Mouse (Mus musculus): ENCODE measurements around the gene Fbln1.

The Fbln1 gene

GRCm38 (mm10) chr15:85205792-85206702, at the start of gene Fbln1:
Gene Fbln1 (plus strand): TSS chr15:85205949.
- DNase-seq = peak; percentile 65

- no peak for DNase-seq
These were observed 49.6 kb upstream of the Fbln1 start for GRCm38 (mm10) chr15:85156198-85156597.

DNA sequence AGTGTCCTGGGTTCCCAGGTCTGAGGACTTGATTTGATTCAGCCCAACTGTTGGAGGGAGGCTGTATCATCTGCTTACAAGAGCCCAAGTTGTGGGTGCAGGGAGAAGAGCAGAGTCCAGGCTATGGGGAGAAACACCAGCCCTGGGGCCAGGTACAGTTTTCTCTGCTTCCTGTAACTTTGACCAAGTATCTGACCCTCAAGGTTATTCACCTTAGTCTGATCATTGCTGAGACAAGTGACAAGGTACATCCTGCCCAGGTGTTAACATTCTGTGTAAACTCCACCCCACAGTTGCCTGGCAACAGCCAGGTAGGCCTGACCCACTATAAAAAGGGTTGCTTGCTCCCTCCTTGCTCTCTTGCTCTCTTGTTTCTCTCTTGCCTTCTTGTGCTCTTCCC, 44.3 kb upstream of the Fbln1 start:
- no peak for DNase-seq

DNA sequence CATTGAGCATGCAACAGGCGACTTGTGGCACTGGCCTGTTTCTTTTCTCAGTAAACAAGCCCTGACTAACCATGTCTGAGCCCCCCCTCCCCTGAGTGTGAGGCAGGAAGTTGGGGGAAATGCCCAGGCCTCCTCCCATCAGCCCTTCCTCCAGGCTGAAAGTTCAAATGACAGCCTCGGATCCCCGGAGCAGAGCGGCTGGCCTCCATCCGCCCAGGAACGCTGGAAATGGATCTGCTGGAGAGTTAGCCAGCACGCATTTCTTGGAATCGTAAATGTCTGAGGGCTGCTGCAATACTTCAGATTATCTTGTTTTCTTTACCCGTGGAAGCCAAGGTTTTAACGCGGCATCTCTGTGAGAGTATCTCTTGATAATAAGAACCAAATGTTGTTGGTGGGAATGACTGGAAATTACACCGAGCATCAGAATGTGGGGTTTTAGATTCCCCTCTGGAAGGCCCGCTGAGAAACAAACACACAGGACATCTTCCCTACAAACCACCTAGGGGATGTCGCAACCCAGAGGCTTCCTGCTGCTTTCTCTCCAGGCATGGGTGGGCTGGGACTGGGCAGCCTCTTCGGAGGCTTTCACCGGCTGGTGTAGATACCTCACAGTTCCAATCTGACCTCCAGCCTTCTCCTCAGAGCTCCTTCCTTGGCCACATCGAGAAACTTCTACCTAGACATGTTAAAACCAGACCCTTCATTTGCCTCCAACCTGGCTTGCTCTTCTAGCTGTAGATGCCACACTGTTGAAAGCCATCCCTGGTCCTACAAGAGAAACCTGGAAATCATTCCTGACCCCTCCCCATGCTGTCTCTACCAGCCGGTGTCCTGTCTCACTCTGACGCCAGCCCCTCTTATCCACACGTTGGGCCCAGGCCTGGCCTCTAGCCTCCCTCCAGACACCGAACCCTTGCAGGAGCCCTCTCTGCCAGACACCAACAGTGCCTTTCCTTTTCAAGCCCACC, 42.8 kb upstream of the Fbln1 start:
- DNase-seq = no peak

DNA sequence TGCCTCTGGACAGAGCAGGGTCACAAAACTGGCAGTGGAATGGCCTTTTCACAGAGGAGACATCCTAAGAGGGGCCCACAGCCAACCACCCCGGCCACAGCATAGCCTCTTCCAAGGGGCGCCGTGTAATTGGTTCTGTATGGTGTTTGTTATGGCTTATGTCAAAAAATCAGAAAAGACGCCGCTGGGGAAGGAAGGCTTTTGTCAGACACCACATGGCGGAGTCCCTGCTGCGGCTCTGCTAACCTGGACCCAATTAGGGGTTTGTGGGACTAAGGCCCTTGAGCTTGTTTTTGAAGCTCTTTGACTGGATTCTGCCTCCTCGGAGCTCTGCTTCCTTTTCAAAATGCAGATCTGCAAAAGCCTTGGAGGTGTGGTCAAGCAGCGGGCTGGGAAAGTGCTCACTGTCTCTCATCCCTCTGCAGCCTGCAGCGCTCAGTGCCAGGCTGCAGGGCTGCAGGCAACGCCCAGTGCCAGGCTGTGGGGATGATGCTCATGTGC, 39.3 kb upstream of the Fbln1 start:
- no peak for DNase-seq

DNA sequence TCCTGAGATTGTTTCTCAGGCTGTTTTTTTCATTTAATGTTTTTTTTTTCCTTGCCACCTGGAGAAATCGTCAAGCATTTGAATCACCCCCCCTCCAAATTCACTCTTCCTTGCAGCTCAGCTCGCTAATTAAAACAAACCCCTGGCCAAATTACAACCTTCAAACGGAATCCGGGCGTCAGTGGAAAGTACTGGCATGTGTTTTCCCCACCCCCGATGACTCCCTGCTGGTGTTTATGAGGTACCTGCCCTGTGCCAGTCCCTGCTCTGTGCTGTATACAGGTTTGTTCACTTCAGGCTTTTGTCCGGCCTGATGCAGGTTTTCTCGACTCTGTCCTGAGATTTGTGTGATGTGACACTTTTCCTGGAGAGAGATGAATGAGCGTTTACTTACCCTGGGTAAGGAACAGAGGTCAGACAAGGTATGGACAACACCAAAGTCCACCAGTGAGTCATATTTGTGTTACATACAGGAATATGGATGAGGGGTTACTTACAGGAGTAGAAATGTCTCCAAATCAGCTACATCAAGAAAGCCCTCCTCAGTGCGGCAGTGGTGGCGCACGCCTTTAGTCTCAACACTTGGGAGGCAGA, 38.6 kb upstream of the Fbln1 start:
- DNase-seq = no peak

GRCm38 (mm10) chr15:85172054-85172453, 33.7 kb upstream of the Fbln1 start:
- DNase-seq = no peak

DNA sequence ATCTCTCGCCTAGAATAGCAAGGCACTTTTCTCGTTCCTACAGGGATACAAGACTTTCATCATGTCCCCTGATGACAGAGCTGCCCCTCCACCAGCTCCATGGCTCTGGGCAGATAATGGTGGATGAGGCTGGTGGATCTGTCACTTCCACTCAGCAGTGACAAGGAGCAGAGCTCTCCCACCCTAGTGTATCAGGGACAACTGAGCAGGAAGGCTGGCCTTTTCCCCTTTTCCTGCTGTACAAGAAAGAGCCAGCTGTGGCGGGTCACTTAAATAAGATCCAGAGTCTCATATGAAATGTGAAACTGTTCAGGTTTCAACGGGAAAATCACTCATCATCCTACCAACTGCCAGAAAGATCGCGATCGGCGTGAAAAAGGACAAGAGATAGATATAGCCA, 32.3 kb upstream of the Fbln1 start:
- no peak for DNase-seq

DNA sequence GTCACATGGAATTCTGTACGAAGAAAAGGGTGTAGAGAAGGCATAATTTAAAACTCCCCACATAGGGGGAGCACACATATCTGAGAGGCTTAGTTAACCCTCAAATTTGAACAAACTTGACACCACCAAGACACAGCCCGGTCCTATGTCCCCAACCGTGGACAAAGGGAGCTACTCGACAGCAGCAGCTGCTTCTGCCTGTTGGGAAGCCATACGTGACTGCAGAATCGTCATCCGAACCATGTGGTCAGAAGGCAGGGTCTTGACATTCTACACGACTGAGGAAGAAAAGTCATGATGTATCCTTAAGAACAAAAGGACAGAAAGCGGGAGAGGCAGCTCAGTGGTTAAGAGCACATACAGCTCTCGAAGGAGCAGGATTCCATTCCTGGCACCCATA, 31.7 kb upstream of the Fbln1 start:
- no peak for DNase-seq

DNA sequence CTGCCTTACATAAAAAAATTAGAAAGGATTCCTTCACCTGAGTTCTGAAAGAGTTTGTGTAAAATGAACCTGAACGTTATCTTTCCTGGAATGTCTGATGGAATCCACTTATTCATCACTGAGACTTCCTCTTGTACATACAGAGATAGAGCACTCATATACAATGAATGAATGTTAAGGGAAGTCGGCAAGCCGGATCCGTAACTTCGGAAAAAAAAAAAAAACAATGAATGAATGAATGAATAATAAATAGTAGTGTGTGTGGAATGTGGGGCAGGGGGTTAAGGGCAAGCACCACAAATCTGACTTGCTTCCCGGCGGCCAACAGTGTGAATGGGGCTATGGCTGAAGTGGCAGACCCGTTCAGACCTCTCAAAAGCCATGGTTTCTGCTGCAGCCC, 28.2 kb upstream of the Fbln1 start:
- DNase-seq = peak; percentile 57

- no peak for DNase-seq
These were observed 27.6 kb upstream of the Fbln1 start for GRCm38 (mm10) chr15:85178172-85178571.

DNA sequence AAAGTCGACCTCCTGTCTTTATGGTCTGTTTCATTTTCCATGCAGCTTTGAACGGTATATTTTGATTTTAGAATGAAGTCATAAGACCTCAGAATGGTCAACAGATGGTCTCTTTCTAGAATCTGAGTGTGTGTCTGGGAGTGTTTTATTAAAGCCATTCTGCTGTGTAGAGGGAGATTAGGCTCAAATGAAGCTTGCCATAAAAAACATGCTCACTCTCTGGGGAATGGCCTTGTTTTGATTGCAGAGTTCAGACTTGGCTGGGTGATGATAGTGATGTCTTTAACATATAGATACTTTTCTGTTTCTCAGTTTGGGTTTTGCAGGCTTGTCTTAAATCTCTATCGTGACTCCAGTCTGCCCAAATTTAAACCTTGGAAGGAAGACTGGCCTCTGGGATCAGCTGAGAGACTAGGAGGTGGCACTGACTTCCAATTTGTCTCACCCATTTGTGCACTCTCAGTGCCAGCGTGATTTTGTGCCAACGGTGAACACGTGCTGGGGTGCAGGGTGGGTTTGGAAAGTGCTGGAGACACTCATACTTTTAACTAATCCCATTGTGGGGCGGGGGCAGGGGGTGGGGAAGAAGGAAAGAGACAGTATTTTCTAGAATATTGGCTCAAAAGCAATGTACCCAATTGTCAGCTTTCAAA, 26.1 kb upstream of the Fbln1 start:
- no peak for DNase-seq

GRCm38 (mm10) chr15:85180368-85180767, 25.4 kb upstream of the Fbln1 start:
- DNase-seq = no peak

DNA sequence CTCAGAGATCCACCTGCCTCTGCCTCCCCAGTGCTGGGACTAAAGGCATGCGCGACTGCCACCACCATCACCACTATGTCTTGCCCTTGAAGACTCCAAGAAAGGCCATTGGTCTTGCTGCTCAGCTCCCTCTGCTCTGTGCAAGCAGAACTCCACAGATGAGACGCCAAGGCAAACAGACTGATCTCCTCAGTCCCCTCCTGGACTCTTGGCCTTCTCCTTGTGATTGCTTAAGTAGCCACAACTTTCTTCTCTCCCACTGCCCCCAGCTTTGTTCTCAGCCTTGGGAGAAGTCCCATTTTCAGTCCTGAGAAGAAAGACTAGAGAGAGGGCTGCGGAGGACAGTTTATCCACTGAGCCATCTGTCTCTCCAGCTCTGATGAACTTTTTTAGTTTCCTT, 23.7 kb upstream of the Fbln1 start:
- no peak for DNase-seq

DNA sequence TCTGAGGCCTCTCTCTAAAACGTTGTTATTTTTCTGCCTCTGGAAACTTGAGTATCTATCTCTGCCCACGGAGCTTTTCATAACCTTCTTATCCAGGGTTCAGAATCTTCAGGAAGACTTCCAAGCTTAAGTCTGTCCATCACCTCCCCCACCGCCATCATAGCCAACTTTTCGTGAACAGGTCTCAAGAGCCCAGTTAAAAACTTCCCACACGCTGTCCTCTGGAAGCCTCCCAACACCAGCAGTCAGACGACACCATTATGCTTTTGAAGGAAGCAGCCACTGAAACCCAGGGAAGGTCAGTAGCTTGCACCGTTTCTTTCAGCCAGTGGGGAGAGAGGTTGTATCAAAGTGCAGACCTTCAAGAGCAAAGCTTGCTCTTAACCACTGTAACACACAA, 18.8 kb upstream of the Fbln1 start:
- no peak for DNase-seq

DNA sequence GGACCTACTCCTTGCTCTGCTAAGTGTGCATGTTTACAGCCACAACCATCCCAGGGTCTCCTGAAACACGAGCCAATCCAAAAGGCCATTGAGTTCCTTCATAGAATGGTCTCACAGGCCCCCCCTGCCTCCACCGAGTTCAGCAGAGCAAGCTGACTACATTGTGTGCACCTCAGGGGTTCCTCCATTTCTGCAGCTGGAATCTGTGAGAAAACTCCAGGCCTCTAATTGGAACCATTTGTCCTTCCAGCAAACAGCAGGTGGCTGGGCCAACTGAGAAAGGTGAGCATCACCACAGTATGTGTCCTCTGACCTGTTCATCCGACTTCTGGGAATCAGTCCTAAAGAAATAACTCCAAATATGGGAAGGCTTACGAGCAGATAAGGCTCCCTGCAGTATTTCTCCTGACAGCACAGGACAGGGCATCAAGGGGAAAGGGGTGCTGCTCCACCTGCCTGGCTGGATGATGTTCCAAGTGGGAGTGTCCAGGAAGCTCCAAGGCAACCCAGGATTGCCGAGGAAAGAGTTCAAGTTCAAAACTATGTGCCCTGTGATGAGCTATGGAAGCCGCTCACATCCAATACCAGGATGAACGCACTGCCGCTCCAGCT, 17.5 kb upstream of the Fbln1 start:
- DNase-seq = no peak

- DNase-seq = no peak
These were observed 5.1 kb upstream of the Fbln1 start for GRCm38 (mm10) chr15:85200446-85201289.

- DNase-seq = no peak
These were observed 3.5 kb upstream of the Fbln1 start for GRCm38 (mm10) chr15:85202199-85202598.

DNA sequence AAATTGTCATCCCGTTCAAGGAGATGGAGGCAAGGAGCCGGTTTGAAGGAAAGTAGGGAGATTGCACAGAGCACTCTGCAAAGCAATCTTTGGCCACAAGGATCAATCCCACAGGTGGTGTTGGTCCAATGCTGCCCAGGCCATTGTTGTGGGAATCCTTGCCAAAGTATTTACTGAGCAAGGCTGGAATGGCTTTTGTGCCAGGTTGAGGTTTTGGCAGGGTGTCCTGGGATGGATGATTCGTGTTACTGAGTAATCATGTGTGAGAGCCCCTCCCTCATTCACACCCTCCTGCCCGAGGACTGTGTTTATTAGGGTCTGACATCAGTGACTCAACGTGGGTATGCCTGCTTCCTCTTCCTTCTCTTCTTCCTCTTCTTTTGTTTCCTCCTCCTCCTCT, 3.0 kb upstream of the Fbln1 start:
- DNase-seq = no peak

GRCm38 (mm10) chr15:85204383-85204782, 1.4 kb upstream of the Fbln1 start:
- no peak for DNase-seq

DNA sequence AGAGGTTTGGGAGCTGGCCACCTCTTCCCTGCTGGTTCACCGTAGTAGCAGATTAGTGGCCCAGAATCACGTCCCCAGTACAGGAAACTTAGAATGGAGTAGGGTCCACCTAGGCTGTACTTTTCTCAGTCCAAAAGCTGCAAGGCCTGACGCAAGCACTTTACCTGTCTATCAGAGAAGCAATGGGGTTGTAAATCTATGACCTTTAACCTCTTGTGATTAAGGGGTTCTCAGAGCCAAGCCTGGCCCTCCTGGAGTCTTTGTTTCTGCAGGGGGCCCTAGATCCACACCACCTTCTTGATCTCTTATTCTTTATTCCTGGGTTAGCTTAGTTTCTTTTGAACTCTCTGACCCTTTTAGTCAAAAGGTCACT, 940 bp downstream of the Fbln1 start:
- no peak for DNase-seq

Measured in right cerebral cortex, postnatal 14 days (tissue).